Mouse (Mus musculus): ENCODE measurements around the gene Clec2i. TPM values are rescaled to one million over a fixed set of nuclear protein-coding genes. Genes with fewer than 3 reads are reported as not detected.
"Not testable (repeated sequence)": the region's sequence is repeated elsewhere in the genome, so short reads cannot be mapped to it uniquely, and the experiment has no call there.

The Clec2i gene
- 0.16 and 0.17 TPM in 2 replicates for polyA plus RNA-seq (2012; rRNA removed)
- polyA plus RNA-seq (2014; fragmentation: Nextera tagmentation; extraction: Ambion mirVana), result 0.14 TPM in 1 of 2 replicates, not detected in the other

GRCm38 (mm10) chr6:128887091-128887790, at the start of gene Clec2i:
Gene Clec2i, plus strand, starts transcription at chr6:128887588.
- H3K4me1 ChIP-seq (ENCODE audit: control insufficient read depth, insufficient read depth, low read length); ATAC-seq (ENCODE audit: low FRiP score, low read depth); H3K27ac ChIP-seq (replicated peaks; ENCODE audit: low read depth, low read length); H3K9ac ChIP-seq (ENCODE audit: low read depth, low read length, severe bottlenecking); H3K4me2 ChIP-seq (replicated peaks; ENCODE audit: low read depth, low read length, severe bottlenecking); H3K36me3 ChIP-seq (ENCODE audit: control insufficient read depth, insufficient read depth, low read length); H3K9me3 ChIP-seq (ENCODE audit: control insufficient read depth, low read length); H3K27me3 ChIP-seq (ENCODE audit: control insufficient read depth, insufficient read depth, low read length); DNase-seq (ENCODE audit: low spot score); H3K4me3 ChIP-seq (replicated peaks; ENCODE audit: low read length): not testable (repeated sequence)
- WGBS, result 84% methylated on average over 6 of the region's 6 CpGs

GRCm38 (mm10) chr6:128838342-128839265, 48.8 kb upstream of the Clec2i start:
- H3K27ac ChIP-seq (replicated peaks; ENCODE audit: low read depth, low read length), result peak overlapping the region; percentile 97
- DNase-seq (ENCODE audit: low spot score), result peak; percentile 88
- peak; percentile 58 for ATAC-seq (ENCODE audit: low FRiP score, low read depth)
- peaks cover 6% of the 10 kb centered on the region; the same call in 1 of the 2 replicates for H3K4me1 ChIP-seq (ENCODE audit: control insufficient read depth, insufficient read depth, low read length)
- H3K9me3 ChIP-seq (ENCODE audit: control insufficient read depth, low read length), result no peaks in the 10 kb centered on the region
- under 1% methylated on average over 49 of the region's 49 CpGs for WGBS
- no peak for TF ChIP-seq POLR2A (IDR thresholded peaks at IDR 0.05; ENCODE audit: borderline replicate concordance, extremely low read depth, insufficient read depth, insufficient read length)
- peak overlapping the region; percentile 93 for H3K9ac ChIP-seq (ENCODE audit: low read depth, low read length, severe bottlenecking)
- H3K27me3 ChIP-seq (ENCODE audit: control insufficient read depth, insufficient read depth, low read length), result no peaks in the 10 kb centered on the region
- H3K4me3 ChIP-seq (replicated peaks; ENCODE audit: low read length), result peak overlapping the region; percentile 83
- H3K4me2 ChIP-seq (replicated peaks; ENCODE audit: low read depth, low read length, severe bottlenecking), result peak overlapping the region; percentile 58
- H3K36me3 ChIP-seq (ENCODE audit: control insufficient read depth, insufficient read depth, low read length), result no peaks in the 10 kb centered on the region

- Histone ChIP-seq H3K36me3 (ENCODE audit: control insufficient read depth, insufficient read depth, low read length) (no peaks in the 10 kb centered on the region), H3K27me3 (ENCODE audit: control insufficient read depth, insufficient read depth, low read length) (no peaks in the 10 kb centered on the region), H3K9ac (ENCODE audit: low read depth, low read length, severe bottlenecking) (peak overlapping the region; percentile 93), H3K4me3 (replicated peaks; ENCODE audit: low read length) (peak overlapping the region; percentile 83), H3K9me3 (ENCODE audit: control insufficient read depth, low read length) (no peaks in the 10 kb centered on the region), H3K27ac (replicated peaks; ENCODE audit: low read depth, low read length) (peak overlapping the region; percentile 97), H3K4me2 (replicated peaks; ENCODE audit: low read depth, low read length, severe bottlenecking) (peak overlapping the region; percentile 58), H3K4me1 (ENCODE audit: control insufficient read depth, insufficient read depth, low read length) (peaks cover 9% of the 10 kb centered on the region)
- WGBS, result under 1% methylated on average over 17 of the region's 17 CpGs
- 0 out of 2 replicates have a peak, but pooled peaks have one; percentile 19 for TF ChIP-seq POLR2A (IDR thresholded peaks at IDR 0.05; ENCODE audit: borderline replicate concordance, extremely low read depth, insufficient read depth, insufficient read length)
- DNase-seq (ENCODE audit: low spot score) (peak; percentile 86), ATAC-seq (ENCODE audit: low FRiP score, low read depth) (peak; percentile 8; the same call in 1 of the 2 replicates)
Measured at GRCm38 (mm10) chr6:128839266-128839771, 48.1 kb upstream of the Clec2i start.

- H3K9me3 ChIP-seq (ENCODE audit: control insufficient read depth, low read length), result no peaks in the 10 kb centered on the region
- DNase-seq (ENCODE audit: low spot score) (no peak), ATAC-seq (ENCODE audit: low FRiP score, low read depth) (no peak)
- no peaks in the 10 kb centered on the region for H3K27me3 ChIP-seq (ENCODE audit: control insufficient read depth, insufficient read depth, low read length)
- H3K27ac ChIP-seq (replicated peaks; ENCODE audit: low read depth, low read length), result no peak overlapping the region
- H3K9ac ChIP-seq (ENCODE audit: low read depth, low read length, severe bottlenecking), result no peak overlapping the region
- no peak for TF ChIP-seq POLR2A (IDR thresholded peaks at IDR 0.05; ENCODE audit: borderline replicate concordance, extremely low read depth, insufficient read depth, insufficient read length)
- WGBS, result 72% methylated on average over 7 of the region's 7 CpGs
- peaks cover 12% of the 10 kb centered on the region for H3K4me1 ChIP-seq (ENCODE audit: control insufficient read depth, insufficient read depth, low read length)
- H3K4me3 ChIP-seq (replicated peaks; ENCODE audit: low read length), result peak overlapping the region; percentile 83
- H3K36me3 ChIP-seq (ENCODE audit: control insufficient read depth, insufficient read depth, low read length), result no peaks in the 10 kb centered on the region
- peak overlapping the region; percentile 58 for H3K4me2 ChIP-seq (replicated peaks; ENCODE audit: low read depth, low read length, severe bottlenecking)
Measured at GRCm38 (mm10) chr6:128839921-128840320, 47.5 kb upstream of the Clec2i start.

GRCm38 (mm10) chr6:128840669-128841068, 46.7 kb upstream of the Clec2i start:
- not testable (repeated sequence) for H3K4me3 ChIP-seq (replicated peaks; ENCODE audit: low read length); H3K36me3 ChIP-seq (ENCODE audit: control insufficient read depth, insufficient read depth, low read length); DNase-seq (ENCODE audit: low spot score); H3K4me2 ChIP-seq (replicated peaks; ENCODE audit: low read depth, low read length, severe bottlenecking); H3K9ac ChIP-seq (ENCODE audit: low read depth, low read length, severe bottlenecking); H3K9me3 ChIP-seq (ENCODE audit: control insufficient read depth, low read length); H3K27me3 ChIP-seq (ENCODE audit: control insufficient read depth, insufficient read depth, low read length); ATAC-seq (ENCODE audit: low FRiP score, low read depth); H3K27ac ChIP-seq (replicated peaks; ENCODE audit: low read depth, low read length)
- 80% methylated on average over 3 of the region's 3 CpGs for WGBS
- peaks cover 12% of the 10 kb centered on the region for H3K4me1 ChIP-seq (ENCODE audit: control insufficient read depth, insufficient read depth, low read length)
